Mouse (Mus musculus): ENCODE results near the gene Gm26661. TPM values are rescaled to one million over a fixed set of nuclear protein-coding genes. Genes with fewer than 3 reads are reported as not detected.

Gm26661 gene
- total RNA-seq, 1 experiment = not detected

GRCm38 (mm10) chr14:7822693-7823092 is 31.3 kb downstream of the Gm26661 start:
- no peak for DNase-seq (ENCODE audit: low read depth, low spot score)
- H3K36me3 ChIP-seq (ENCODE audit: control insufficient read depth, insufficient read depth, low read length, poor library complexity, severe bottlenecking) = peaks cover 2% of the 10 kb centered on the region; the same call in 1 of the 2 replicates
- peaks cover 5 to 23% of the 10 kb centered on the region in 2 experiments for H3K4me1 ChIP-seq (ENCODE audit: control insufficient read depth in 2 of 2, insufficient read depth in 2 of 2, low read length in 2 of 2, poor library complexity in 1 of 2)
- in situ Hi-C loops (cut with MboI; ENCODE audit: low sequenced_read_pairs in 2 of 2, unreplicated experiment in 2 of 2) = no loop called here
- no peak overlapping the region for H3K27ac ChIP-seq (ENCODE audit: insufficient read depth, low read depth, low read length, poor library complexity, severe bottlenecking)
- H3K9ac ChIP-seq (ENCODE audit: insufficient read depth, low read depth, low read length, poor library complexity, severe bottlenecking) = no peak overlapping the region
- no peak overlapping the region for H3K4me3 ChIP-seq (ENCODE audit: insufficient read depth in 1 of 2, low read depth in 1 of 2, low read length in 2 of 2, poor library complexity in 1 of 2, severe bottlenecking in 1 of 2)
- no peaks in the 10 kb centered on the region for H3K9me3 ChIP-seq (ENCODE audit: control insufficient read depth, insufficient read depth, low read depth, low read length)
- TF ChIP-seq MAFK (IDR thresholded peaks at IDR 0.05; ENCODE audit: insufficient read depth, low read depth, low read length) = no peak
- TF ChIP-seq ZC3H11A (IDR thresholded peaks at IDR 0.05; ENCODE audit: borderline replicate concordance, low read depth, low read length) = no peak
- TF ChIP-seq CHD2 (IDR thresholded peaks at IDR 0.05; ENCODE audit: low read depth, low read length) = no peak
- no peak for TF ChIP-seq HCFC1 (IDR thresholded peaks at IDR 0.05; ENCODE audit: borderline replicate concordance, insufficient read depth, low read length)
- TF ChIP-seq ZNF384 (IDR thresholded peaks at IDR 0.05; ENCODE audit: low read depth, low read length) = no peak

GRCm38 (mm10) chr14:7824651-7825268 is 33.4 kb downstream of the Gm26661 start:
- no peak overlapping the region for H3K4me3 ChIP-seq (ENCODE audit: insufficient read depth in 1 of 2, low read depth in 1 of 2, low read length in 2 of 2, poor library complexity in 1 of 2, severe bottlenecking in 1 of 2)
- H3K36me3 ChIP-seq (ENCODE audit: control insufficient read depth, insufficient read depth, low read length, poor library complexity, severe bottlenecking) = peaks cover 2% of the 10 kb centered on the region; the same call in 1 of the 2 replicates
- TF ChIP-seq ZC3H11A (IDR thresholded peaks at IDR 0.05; ENCODE audit: borderline replicate concordance, low read depth, low read length) (no peak), MAFK (IDR thresholded peaks at IDR 0.05; ENCODE audit: insufficient read depth, low read depth, low read length) (no peak), CHD2 (IDR thresholded peaks at IDR 0.05; ENCODE audit: low read depth, low read length) (no peak), HCFC1 (IDR thresholded peaks at IDR 0.05; ENCODE audit: borderline replicate concordance, insufficient read depth, low read length) (no peak), ZNF384 (IDR thresholded peaks at IDR 0.05; ENCODE audit: low read depth, low read length) (no peak)
- no peak overlapping the region for H3K9ac ChIP-seq (ENCODE audit: insufficient read depth, low read depth, low read length, poor library complexity, severe bottlenecking)
- no peak overlapping the region for H3K27ac ChIP-seq (ENCODE audit: insufficient read depth, low read depth, low read length, poor library complexity, severe bottlenecking)
- in situ Hi-C loops (cut with MboI; ENCODE audit: low sequenced_read_pairs in 2 of 2, unreplicated experiment in 2 of 2) = no loop called here
- no peak for DNase-seq (ENCODE audit: low read depth, low spot score)
- no peaks in the 10 kb centered on the region for H3K9me3 ChIP-seq (ENCODE audit: control insufficient read depth, insufficient read depth, low read depth, low read length)
- H3K4me1 ChIP-seq (ENCODE audit: control insufficient read depth in 2 of 2, insufficient read depth in 2 of 2, low read length in 2 of 2, poor library complexity in 1 of 2) = peaks cover 5 to 21% of the 10 kb centered on the region in 2 experiments

- Histone ChIP-seq H3K36me3 (ENCODE audit: control insufficient read depth, insufficient read depth, low read length, poor library complexity, severe bottlenecking) (no peaks in the 10 kb centered on the region; the same call in 1 of the 2 replicates), H3K9ac (ENCODE audit: insufficient read depth, low read depth, low read length, poor library complexity, severe bottlenecking) (no peak overlapping the region)
Observed at GRCm38 (mm10) chr14:7826151-7826937, 35.0 kb downstream of the Gm26661 start.

GRCm38 (mm10) chr14:7829181-7829580 is 37.8 kb downstream of the Gm26661 start:
- Histone ChIP-seq H3K9me3 (ENCODE audit: control insufficient read depth, insufficient read depth, low read depth, low read length) (no peaks in the 10 kb centered on the region), H3K9ac (ENCODE audit: insufficient read depth, low read depth, low read length, poor library complexity, severe bottlenecking) (no peak overlapping the region), H3K4me1 (ENCODE audit: control insufficient read depth in 2 of 2, insufficient read depth in 2 of 2, low read length in 2 of 2, poor library complexity in 1 of 2) (peaks cover 12 to 25% of the 10 kb centered on the region in 2 experiments), H3K36me3 (ENCODE audit: control insufficient read depth, insufficient read depth, low read length, poor library complexity, severe bottlenecking) (no peaks in the 10 kb centered on the region), H3K4me3 (ENCODE audit: insufficient read depth in 1 of 2, low read depth in 1 of 2, low read length in 2 of 2, poor library complexity in 1 of 2, severe bottlenecking in 1 of 2) (no peak overlapping the region), H3K27ac (ENCODE audit: insufficient read depth, low read depth, low read length, poor library complexity, severe bottlenecking) (no peak overlapping the region)
- in situ Hi-C loops (cut with MboI; ENCODE audit: low sequenced_read_pairs in 2 of 2, unreplicated experiment in 2 of 2) = no loop called here
- TF ChIP-seq HCFC1 (IDR thresholded peaks at IDR 0.05; ENCODE audit: borderline replicate concordance, insufficient read depth, low read length) (no peak), ZC3H11A (IDR thresholded peaks at IDR 0.05; ENCODE audit: borderline replicate concordance, low read depth, low read length) (no peak), CHD2 (IDR thresholded peaks at IDR 0.05; ENCODE audit: low read depth, low read length) (no peak), MAFK (IDR thresholded peaks at IDR 0.05; ENCODE audit: insufficient read depth, low read depth, low read length) (no peak), ZNF384 (IDR thresholded peaks at IDR 0.05; ENCODE audit: low read depth, low read length) (no peak)
- DNase-seq (ENCODE audit: low read depth, low spot score) = no peak

More at GRCm38 (mm10) chr14:7826151-7826937, 35.0 kb downstream of the Gm26661 start:
- TF ChIP-seq ZC3H11A (IDR thresholded peaks at IDR 0.05; ENCODE audit: borderline replicate concordance, low read depth, low read length) = no peak
- TF ChIP-seq ZNF384 (IDR thresholded peaks at IDR 0.05; ENCODE audit: low read depth, low read length) = no peak
- TF ChIP-seq HCFC1 (IDR thresholded peaks at IDR 0.05; ENCODE audit: borderline replicate concordance, insufficient read depth, low read length) = no peak
- TF ChIP-seq CHD2 (IDR thresholded peaks at IDR 0.05; ENCODE audit: low read depth, low read length) = no peak
- no peak for TF ChIP-seq MAFK (IDR thresholded peaks at IDR 0.05; ENCODE audit: insufficient read depth, low read depth, low read length)
- in situ Hi-C loops (cut with MboI; ENCODE audit: low sequenced_read_pairs in 2 of 2, unreplicated experiment in 2 of 2) = no loop called here
- Histone ChIP-seq H3K4me1 (ENCODE audit: control insufficient read depth in 2 of 2, insufficient read depth in 2 of 2, low read length in 2 of 2, poor library complexity in 1 of 2) (peaks cover 5 to 19% of the 10 kb centered on the region in 2 experiments), H3K9me3 (ENCODE audit: control insufficient read depth, insufficient read depth, low read depth, low read length) (no peaks in the 10 kb centered on the region), H3K27ac (ENCODE audit: insufficient read depth, low read depth, low read length, poor library complexity, severe bottlenecking) (no peak overlapping the region; the same call in none of the 2 replicates), H3K4me3 (ENCODE audit: insufficient read depth in 1 of 2, low read depth in 1 of 2, low read length in 2 of 2, poor library complexity in 1 of 2, severe bottlenecking in 1 of 2) (no peak overlapping the region)
- no peak for DNase-seq (ENCODE audit: low read depth, low spot score)
